Mouse (Mus musculus) ES-Bruce4 (cell line): ENCODE data around the gene Gpr55. TPM values are rescaled to one million over a fixed set of nuclear protein-coding genes. Genes with fewer than 3 reads are reported as not detected.

ENCODE experiments used
- H3K27ac ChIP-seq: 2 replicates; pipeline ENCODE4 v1.5.1; 2012; ENCODE audit warnings: low read length, inconsistent platforms; ENCODE audit not compliant: insufficient read depth
- H3K27me3 ChIP-seq: 2 replicates; pipeline ENCODE4 v1.6.1; 2012; ENCODE audit warnings: mild to moderate bottlenecking, low read length, inconsistent platforms; ENCODE audit not compliant: control insufficient read depth, poor library complexity, insufficient read depth, severe bottlenecking
- H3K36me3 ChIP-seq: 2 replicates; pipeline ENCODE4 v1.6.1; 2012; ENCODE audit warnings: inconsistent platforms, mild to moderate bottlenecking, low read length, moderate library complexity; ENCODE audit not compliant: control insufficient read depth, poor library complexity, insufficient read depth, severe bottlenecking
- H3K4me1 ChIP-seq: one replicate; pipeline ENCODE4 v1.8.1; 2011; ENCODE audit warnings: low read length; ENCODE audit not compliant: control insufficient read depth, insufficient read depth
- H3K4me3 ChIP-seq: 2 replicates; pipeline ENCODE4 v1.5.1; 2011; ENCODE audit warnings: low read depth, mild to moderate bottlenecking, low read length
- H3K9ac ChIP-seq: 2 replicates; pipeline ENCODE4 v1.6.1; 2012; ENCODE audit warnings: low read depth, mild to moderate bottlenecking, inconsistent platforms; ENCODE audit not compliant: poor library complexity, severe bottlenecking
- H3K9me3 ChIP-seq: replicated peaks from 2 replicates; pipeline ENCODE4 v1.6.1; 2012; ENCODE audit warnings: mild to moderate bottlenecking, low read length, inconsistent platforms; ENCODE audit not compliant: control insufficient read depth, poor library complexity, insufficient read depth, severe bottlenecking
- CTCF ChIP-seq: IDR thresholded peaks from one replicate; pipeline ENCODE4 v1.8.1; 2011; ENCODE audit warnings: low read depth, low read length
- EP300 ChIP-seq: IDR thresholded peaks from 2 replicates; pipeline ENCODE4 v1.6.1; 2011; ENCODE audit warnings: low read depth, low read length; ENCODE audit not compliant: insufficient read depth
- POLR2A ChIP-seq: IDR thresholded peaks from one replicate; pipeline ENCODE4 v1.8.1; 2011; ENCODE audit warnings: low read length; ENCODE audit not compliant: insufficient read depth
- polyA plus RNA-seq: library from polyadenylated mRNA; stranded (reverse); fragments of >200 nt; gene quantifications from 2 replicates; pipeline ENCODE4 v1.2.4, GENCODE M21; 2011; ENCODE audit warnings: low read depth; ENCODE audit not compliant: missing spikeins, insufficient read depth, insufficient read length

Gpr55 gene
- polyA plus RNA-seq, 1 experiment, result not detected

DNA sequence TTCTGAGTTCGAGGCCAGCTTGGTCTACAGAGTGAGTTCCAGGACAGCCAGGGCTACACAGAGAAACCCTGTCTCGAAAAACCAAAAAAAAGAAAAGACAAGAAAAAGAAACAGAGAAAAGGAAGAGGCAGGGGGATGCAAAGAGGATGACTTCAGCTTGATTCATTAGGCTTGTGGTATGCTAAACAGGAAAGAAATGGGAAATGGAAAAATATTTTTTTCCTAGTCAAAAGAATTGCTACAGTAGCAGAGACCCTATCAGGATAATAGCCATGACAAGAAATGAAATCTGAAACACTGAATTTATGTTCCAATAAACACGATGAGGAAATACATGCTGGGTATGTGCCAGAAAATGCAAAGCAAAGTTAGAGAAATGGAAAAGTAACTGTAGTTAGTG lies 5.7 kb downstream of the Gpr55 start:
- Histone ChIP-seq H3K27me3 (no peaks in the 10 kb centered on the region), H3K9me3 (no peaks in the 10 kb centered on the region), H3K9ac (no peak overlapping the region), H3K4me3 (no peak overlapping the region), H3K27ac (no peak overlapping the region), H3K36me3 (no peaks in the 10 kb centered on the region), H3K4me1 (no peaks in the 10 kb centered on the region)
- no peak for TF ChIP-seq EP300
- TF ChIP-seq CTCF, result no peak
- no peak for TF ChIP-seq POLR2A

DNA sequence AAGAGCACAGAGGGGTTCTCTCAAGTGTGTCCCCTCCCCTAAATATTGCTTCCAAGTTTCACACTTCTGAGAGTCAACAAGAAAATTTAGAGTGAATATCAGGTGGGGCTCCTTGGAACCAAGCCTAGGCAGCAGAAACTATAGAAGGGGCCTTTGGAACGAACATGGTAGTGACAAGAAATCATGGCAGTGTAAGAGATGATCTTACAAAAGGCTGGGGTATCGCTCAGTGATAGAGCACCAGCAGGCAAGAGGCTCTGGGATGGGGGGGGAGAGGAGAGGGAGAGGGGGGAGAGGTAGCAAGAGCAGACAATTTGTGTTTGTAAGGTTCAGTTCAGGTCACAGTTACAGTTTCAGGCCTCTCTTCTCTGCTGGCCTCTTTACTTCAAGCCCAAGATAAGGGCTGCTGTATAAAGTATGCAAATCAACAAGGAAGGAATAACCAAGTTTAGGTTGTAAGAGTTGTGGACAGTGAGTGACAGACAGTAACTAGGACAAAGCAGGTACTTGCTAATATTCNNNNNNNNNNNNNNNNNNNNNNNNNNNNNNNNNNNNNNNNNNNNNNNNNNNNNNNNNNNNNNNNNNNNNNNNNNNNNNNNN lies 11.6 kb downstream of the Gpr55 start:
- no peaks in the 10 kb centered on the region for H3K36me3 ChIP-seq
- H3K4me1 ChIP-seq, result no peaks in the 10 kb centered on the region
- no peak overlapping the region for H3K9ac ChIP-seq
- no peaks in the 10 kb centered on the region for H3K27me3 ChIP-seq
- no peak overlapping the region for H3K27ac ChIP-seq
- H3K9me3 ChIP-seq, result no peaks in the 10 kb centered on the region; the same call in 1 of the 2 replicates
- TF ChIP-seq EP300 (no peak), CTCF (no peak), POLR2A (no peak)
- H3K4me3 ChIP-seq, result no peak overlapping the region

- Histone ChIP-seq H3K9ac (no peak overlapping the region), H3K27me3 (no peaks in the 10 kb centered on the region), H3K9me3 (no peaks in the 10 kb centered on the region; the same call in 1 of the 2 replicates), H3K27ac (no peak overlapping the region), H3K4me3 (no peak overlapping the region), H3K4me1 (no peaks in the 10 kb centered on the region), H3K36me3 (no peaks in the 10 kb centered on the region)
- no peak for TF ChIP-seq POLR2A
- no peak for TF ChIP-seq CTCF
- TF ChIP-seq EP300, result no peak
These were observed 18.5 kb downstream of the Gpr55 start for GRCm38 (mm10) chr1:85942318-85942717.

GRCm38 (mm10) chr1:85937323-85937722 lies 23.5 kb downstream of the Gpr55 start:
- H3K4me1 ChIP-seq, result no peaks in the 10 kb centered on the region
- H3K36me3 ChIP-seq, result no peaks in the 10 kb centered on the region
- no peaks in the 10 kb centered on the region for H3K27me3 ChIP-seq
- no peak overlapping the region for H3K4me3 ChIP-seq
- no peaks in the 10 kb centered on the region for H3K9me3 ChIP-seq
- TF ChIP-seq EP300, result no peak
- no peak for TF ChIP-seq POLR2A
- no peak for TF ChIP-seq CTCF
- H3K9ac ChIP-seq, result no peak overlapping the region
- H3K27ac ChIP-seq, result no peak overlapping the region

DNA sequence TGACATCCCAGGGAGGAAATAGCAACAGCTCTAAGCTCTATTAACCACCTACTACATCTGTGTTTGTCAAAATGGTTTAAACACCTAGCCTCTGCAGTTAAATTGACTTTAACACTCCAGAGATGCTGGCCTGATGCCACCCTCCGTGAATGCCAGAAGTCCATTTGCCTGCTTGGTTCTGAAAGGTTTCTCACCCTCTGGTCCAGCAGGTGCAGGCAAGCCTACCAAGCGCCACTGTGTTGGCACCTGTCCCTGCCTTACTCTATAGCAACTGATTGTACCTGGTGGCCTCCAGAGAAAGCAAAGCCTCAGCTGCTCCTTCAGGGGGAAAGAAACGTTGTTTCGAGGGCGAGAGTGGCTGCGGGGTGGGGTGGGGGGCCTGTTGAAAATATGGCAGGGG lies 24.5 kb downstream of the Gpr55 start:
- TF ChIP-seq POLR2A (no peak), CTCF (no peak), EP300 (no peak)
- H3K4me1 ChIP-seq, result no peaks in the 10 kb centered on the region
- H3K27me3 ChIP-seq, result no peaks in the 10 kb centered on the region
- H3K9me3 ChIP-seq, result no peaks in the 10 kb centered on the region
- H3K36me3 ChIP-seq, result no peaks in the 10 kb centered on the region
- H3K27ac ChIP-seq, result no peak overlapping the region
- H3K9ac ChIP-seq, result no peak overlapping the region
- H3K4me3 ChIP-seq, result no peak overlapping the region

GRCm38 (mm10) chr1:85935148-85935852 lies 25.5 kb downstream of the Gpr55 start:
- no peaks in the 10 kb centered on the region for H3K4me1 ChIP-seq
- no peaks in the 10 kb centered on the region for H3K27me3 ChIP-seq
- TF ChIP-seq CTCF, result peak; percentile 76
- no peak for TF ChIP-seq EP300
- no peak overlapping the region for H3K9ac ChIP-seq
- no peak overlapping the region for H3K4me3 ChIP-seq
- H3K27ac ChIP-seq, result no peak overlapping the region
- no peaks in the 10 kb centered on the region for H3K9me3 ChIP-seq
- H3K36me3 ChIP-seq, result no peaks in the 10 kb centered on the region
